Mouse (Mus musculus) limb, embryonic 14.5 days (tissue): Measurements from ENCODE around the gene Pef1. TPM values are rescaled to one million over a fixed set of nuclear protein-coding genes. Genes with fewer than 3 reads are reported as not detected.

Source experiments
- ATAC-seq: fragments of 200-750 bp; cut with Nextera tagmentation; 2 replicates; pipeline ENCODE4 v1.8.0; 2017; ENCODE audit warnings: low read depth, moderate number of reproducible peaks, moderate TSS enrichment; ENCODE audit not compliant: low FRiP score
- DNase-seq: peaks from one replicate; pipeline ENCODE4 v3.0.0-alpha.2; 2015; ENCODE audit warnings: low spot score
- H3K27ac ChIP-seq: fragments of 300-500 bp; sonication (generic); replicated peaks from 2 replicates; pipeline ENCODE4 v1.5.1; 2014; ENCODE audit warnings: low read depth, mild to moderate bottlenecking, low read length, moderate library complexity, mixed read lengths
- H3K27me3 ChIP-seq: fragments of 300-500 bp; sonication (generic); 2 replicates; pipeline ENCODE4 v1.6.1; 2014; ENCODE audit warnings: low read length, mixed read lengths; ENCODE audit not compliant: control insufficient read depth, insufficient read depth
- H3K36me3 ChIP-seq: fragments of 300-500 bp; sonication (generic); 2 replicates; pipeline ENCODE4 v1.6.1; 2014; ENCODE audit warnings: mild to moderate bottlenecking, low read length, moderate library complexity, mixed read lengths; ENCODE audit not compliant: control insufficient read depth, insufficient read depth
- H3K4me1 ChIP-seq: fragments of 300-500 bp; sonication (generic); 2 replicates; pipeline ENCODE4 v1.6.1; 2014; ENCODE audit warnings: antibody characterized with exemption, low read length, mixed read lengths; ENCODE audit not compliant: control insufficient read depth, insufficient read depth
- H3K4me2 ChIP-seq: fragments of 300-500 bp; sonication (generic); replicated peaks from 2 replicates; pipeline ENCODE4 v1.6.1; 2014; ENCODE audit warnings: low read depth, mild to moderate bottlenecking, low read length, moderate library complexity; ENCODE audit not compliant: severe bottlenecking
- H3K4me3 ChIP-seq: fragments of 300-500 bp; sonication (generic); replicated peaks from 2 replicates; pipeline ENCODE4 v1.5.1; 2014; ENCODE audit warnings: low read length
- H3K9ac ChIP-seq: fragments of 300-500 bp; sonication (generic); 2 replicates; pipeline ENCODE4 v1.6.1; 2014; ENCODE audit warnings: mild to moderate bottlenecking, low read depth, low read length, moderate library complexity; ENCODE audit not compliant: severe bottlenecking
- H3K9me3 ChIP-seq: fragments of 300-500 bp; sonication (generic); 2 replicates; pipeline ENCODE4 v1.6.1; 2016; ENCODE audit warnings: low read length; ENCODE audit not compliant: control insufficient read depth
- POLR2A ChIP-seq: fragments of 200-500 bp; IDR thresholded peaks from 2 replicates; pipeline ENCODE4 v1.8.0; 2012; ENCODE audit warnings: inconsistent platforms, mild to moderate bottlenecking, moderate library complexity, borderline replicate concordance; ENCODE audit not compliant: insufficient read depth, insufficient read length; ENCODE audit errors: extremely low read depth
- WGBS: fragments of 180-500 bp; shearing (Covaris S2); extraction: QIAGEN DNeasy Blood & Tissue Kit; methylation state at CpG from one replicate; pipeline ENCODE4 v1.1.7; 2014; 5-methylcytosine and 5-hydroxymethylcytosine counted together
- polyA plus RNA-seq, 2 experiments: library from polyadenylated mRNA; depleted of rRNA in 1 of 2; stranded (reverse) in 1 of 2; unstranded in 1 of 2; fragments of >200 nt; fragmentation: Nextera tagmentation in 1 of 2; extraction: Ambion mirVana in 1 of 2; gene quantifications; 2 replicates each; pipeline versions ENCODE4 v1.2.1 to v1.2.3; 2012 to 2014

The Pef1 gene
- polyA plus RNA-seq, 2 experiments: 55.8 to 74.6 TPM

DNA sequence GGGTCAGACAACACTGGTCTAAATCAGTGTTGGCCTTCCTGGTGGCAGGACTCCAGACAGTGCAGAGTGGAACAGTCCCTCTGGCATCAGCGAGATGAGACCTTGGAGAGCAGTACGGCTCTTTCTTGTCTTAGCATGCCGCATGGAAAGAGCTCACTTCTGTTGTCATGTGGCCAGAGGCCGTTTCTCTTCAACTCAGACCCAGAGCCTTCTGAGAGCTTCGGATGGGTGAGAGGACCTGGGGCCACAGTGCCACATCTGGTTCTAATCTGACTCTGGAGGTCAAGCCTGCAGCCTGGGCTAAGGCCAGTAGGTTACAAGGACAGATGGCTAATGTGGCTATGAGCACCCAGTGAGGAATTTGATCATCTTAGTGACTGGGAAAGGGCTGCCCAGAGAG, 23.6 kb downstream of the Pef1 start:
- Histone ChIP-seq H3K27me3 (no peaks in the 10 kb centered on the region), H3K9me3 (no peaks in the 10 kb centered on the region), H3K36me3 (peaks cover 67% of the 10 kb centered on the region), H3K9ac (no peak overlapping the region), H3K4me2 (no peak overlapping the region), H3K4me3 (no peak overlapping the region), H3K27ac (no peak overlapping the region), H3K4me1 (no peaks in the 10 kb centered on the region)
- DNase-seq (no peak), ATAC-seq (no peak)
- WGBS: 42% methylated on average over 5 of the region's 5 CpGs
- no peak for TF ChIP-seq POLR2A

DNA sequence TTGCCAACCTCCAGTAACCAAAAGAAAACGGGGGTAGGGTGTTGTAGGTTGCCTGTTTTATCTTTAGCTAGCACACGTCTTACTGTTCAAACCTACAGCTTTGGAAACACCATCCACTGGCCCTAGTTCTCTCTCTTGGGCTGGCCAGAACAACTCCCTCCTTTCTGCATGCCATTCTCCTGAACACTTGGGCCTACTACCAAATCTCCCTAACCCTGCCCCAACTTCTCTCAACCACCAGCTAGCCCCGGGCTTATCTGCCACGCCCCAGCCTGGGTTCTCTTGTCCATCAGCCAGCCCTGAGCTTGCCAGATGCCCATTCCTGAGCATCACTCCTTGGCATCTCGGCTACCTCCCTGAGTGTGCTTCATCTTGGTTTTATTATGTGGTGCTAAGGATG, 26.5 kb downstream of the Pef1 start:
- H3K27ac ChIP-seq: no peak overlapping the region
- peaks cover 41% of the 10 kb centered on the region for H3K36me3 ChIP-seq
- H3K4me3 ChIP-seq: no peak overlapping the region
- ATAC-seq (no peak), DNase-seq (no peak)
- H3K27me3 ChIP-seq: no peaks in the 10 kb centered on the region
- no peaks in the 10 kb centered on the region for H3K9me3 ChIP-seq
- no peaks in the 10 kb centered on the region for H3K4me1 ChIP-seq
- no peak for TF ChIP-seq POLR2A
- 87% methylated on average over 5 of the region's 5 CpGs for WGBS
- no peak overlapping the region for H3K4me2 ChIP-seq
- H3K9ac ChIP-seq: no peak overlapping the region

GRCm38 (mm10) chr4:130130082-130130481, 27.7 kb downstream of the Pef1 start:
- H3K27ac ChIP-seq: no peak overlapping the region
- TF ChIP-seq POLR2A: no peak
- H3K36me3 ChIP-seq: peaks cover 30% of the 10 kb centered on the region
- no peaks in the 10 kb centered on the region for H3K9me3 ChIP-seq
- DNase-seq: no peak
- no peaks in the 10 kb centered on the region for H3K4me1 ChIP-seq
- no peak for ATAC-seq
- no peak overlapping the region for H3K9ac ChIP-seq
- 64% methylated on average over 10 of the region's 10 CpGs for WGBS
- no peak overlapping the region for H3K4me3 ChIP-seq
- no peaks in the 10 kb centered on the region for H3K27me3 ChIP-seq
- no peak overlapping the region for H3K4me2 ChIP-seq

DNA sequence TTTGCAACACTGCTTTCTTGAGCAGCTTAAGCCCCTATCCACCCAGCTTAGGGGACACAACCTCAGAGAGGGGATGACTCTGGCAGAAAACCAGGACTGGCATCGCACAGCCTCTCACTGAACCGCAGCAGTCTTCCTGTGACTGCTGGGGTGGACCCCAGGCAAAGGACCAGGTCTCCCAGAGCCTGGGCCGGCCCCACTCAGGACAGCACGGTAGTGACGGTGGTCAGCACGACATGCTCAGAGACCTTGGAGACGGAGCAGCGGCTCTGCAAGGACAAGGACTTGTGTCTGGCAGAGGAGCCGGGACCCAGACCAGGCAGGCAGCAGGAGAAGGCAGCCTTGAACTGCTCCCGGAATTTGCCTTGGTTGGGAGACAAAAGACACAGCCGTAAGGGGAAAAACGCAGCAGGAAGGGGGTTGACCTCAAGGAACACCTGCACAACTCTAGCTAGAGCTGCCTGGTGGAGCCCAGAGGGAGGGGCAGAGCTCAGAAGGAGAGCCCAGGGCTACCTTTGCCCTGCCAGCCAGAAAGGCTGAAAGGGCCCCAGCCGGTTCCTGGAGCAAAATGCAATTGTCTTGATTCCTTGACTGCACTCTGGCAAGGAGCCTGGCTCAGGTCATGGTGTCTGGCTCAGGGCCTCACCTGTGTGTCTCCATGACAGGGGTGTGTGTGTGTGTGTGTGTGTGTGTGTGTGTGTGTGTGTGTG, 28.4 kb downstream of the Pef1 start:
- no peak for DNase-seq
- Histone ChIP-seq H3K4me2 (no peak overlapping the region), H3K27me3 (no peaks in the 10 kb centered on the region), H3K4me1 (no peaks in the 10 kb centered on the region), H3K4me3 (no peak overlapping the region), H3K9me3 (no peaks in the 10 kb centered on the region), H3K9ac (no peak overlapping the region), H3K27ac (no peak overlapping the region), H3K36me3 (peaks cover 22% of the 10 kb centered on the region)
- TF ChIP-seq POLR2A: no peak
- ATAC-seq: no peak
- 57% methylated on average over 13 of the region's 13 CpGs for WGBS

DNA sequence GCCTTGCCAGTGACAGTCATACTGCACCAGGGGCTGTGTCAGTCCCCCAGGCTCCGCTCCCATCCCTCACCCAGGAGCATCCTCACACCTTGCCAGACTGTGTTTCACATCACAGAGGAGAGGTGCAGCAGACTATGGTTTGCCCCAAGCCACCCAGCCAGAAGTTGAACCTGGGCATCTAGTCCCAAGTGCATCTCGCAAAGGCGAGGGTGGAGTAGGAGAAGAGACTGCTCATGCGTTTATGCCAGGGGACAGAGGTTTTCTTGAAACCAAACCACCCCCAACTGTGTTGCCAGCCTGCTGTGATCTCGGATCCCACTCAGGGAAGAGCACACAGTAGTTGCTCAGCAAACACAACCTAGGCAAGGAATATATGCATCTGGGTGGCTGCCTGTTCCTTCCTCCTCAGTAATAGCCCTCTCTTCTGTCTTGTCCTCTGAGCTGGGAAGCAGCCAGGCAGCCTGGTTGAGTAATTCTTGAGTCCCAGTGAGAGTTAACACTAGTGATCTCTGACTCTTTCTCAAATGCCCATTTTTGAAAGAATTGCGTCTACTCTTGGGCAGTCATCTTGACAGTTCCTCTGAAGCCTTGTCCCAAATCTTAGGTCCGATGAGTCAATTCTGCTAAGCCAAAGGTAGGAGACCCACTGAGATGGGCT, 29.2 kb downstream of the Pef1 start:
- Histone ChIP-seq H3K27ac (no peak overlapping the region), H3K4me2 (no peak overlapping the region), H3K9me3 (no peaks in the 10 kb centered on the region), H3K4me3 (no peak overlapping the region), H3K9ac (no peak overlapping the region), H3K4me1 (no peaks in the 10 kb centered on the region), H3K36me3 (peaks cover 17% of the 10 kb centered on the region), H3K27me3 (0 out of 2 replicates have a peak, but pooled peaks cover under 1% of the 10 kb centered on the region)
- WGBS: 81% methylated on average over 7 of the region's 7 CpGs
- TF ChIP-seq POLR2A: no peak
- no peak for ATAC-seq
- DNase-seq: no peak
